Mouse (Mus musculus): ENCODE data around the gene Fbn1. TPM values are rescaled to one million over a fixed set of nuclear protein-coding genes. Genes with fewer than 3 reads are reported as not detected.

Fbn1 gene
- polyA plus RNA-seq (2015; fragmentation: Illumina TruSeq; extraction: RNeasy Lipid Tissue Mini Kit (QIAGEN cat#74804); ENCODE audit: low read depth, low replicate concordance) = 2.2 TPM

DNA sequence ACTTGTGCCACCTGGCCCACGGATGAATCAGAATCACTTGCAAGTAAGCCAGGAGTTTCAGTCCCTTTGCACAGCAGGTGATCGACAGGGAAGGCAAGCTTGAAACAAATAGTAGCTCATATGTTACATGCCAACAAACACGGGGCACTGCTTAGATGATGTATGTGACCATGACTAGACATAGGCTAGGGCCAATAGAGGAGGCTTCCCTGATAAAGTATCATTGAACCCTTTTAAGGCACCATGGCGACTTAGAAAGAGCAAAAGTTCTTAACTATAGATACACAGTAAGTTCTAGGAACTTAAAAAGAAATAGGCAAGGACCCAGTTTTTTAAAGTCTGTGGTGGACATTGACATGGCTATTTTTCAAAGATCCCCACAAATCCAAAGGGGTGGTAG is at the start of gene Fbn1:
Gene Fbn1 (minus strand): TSS at position 101 of the 400 bp plus-strand sequence.

DNA sequence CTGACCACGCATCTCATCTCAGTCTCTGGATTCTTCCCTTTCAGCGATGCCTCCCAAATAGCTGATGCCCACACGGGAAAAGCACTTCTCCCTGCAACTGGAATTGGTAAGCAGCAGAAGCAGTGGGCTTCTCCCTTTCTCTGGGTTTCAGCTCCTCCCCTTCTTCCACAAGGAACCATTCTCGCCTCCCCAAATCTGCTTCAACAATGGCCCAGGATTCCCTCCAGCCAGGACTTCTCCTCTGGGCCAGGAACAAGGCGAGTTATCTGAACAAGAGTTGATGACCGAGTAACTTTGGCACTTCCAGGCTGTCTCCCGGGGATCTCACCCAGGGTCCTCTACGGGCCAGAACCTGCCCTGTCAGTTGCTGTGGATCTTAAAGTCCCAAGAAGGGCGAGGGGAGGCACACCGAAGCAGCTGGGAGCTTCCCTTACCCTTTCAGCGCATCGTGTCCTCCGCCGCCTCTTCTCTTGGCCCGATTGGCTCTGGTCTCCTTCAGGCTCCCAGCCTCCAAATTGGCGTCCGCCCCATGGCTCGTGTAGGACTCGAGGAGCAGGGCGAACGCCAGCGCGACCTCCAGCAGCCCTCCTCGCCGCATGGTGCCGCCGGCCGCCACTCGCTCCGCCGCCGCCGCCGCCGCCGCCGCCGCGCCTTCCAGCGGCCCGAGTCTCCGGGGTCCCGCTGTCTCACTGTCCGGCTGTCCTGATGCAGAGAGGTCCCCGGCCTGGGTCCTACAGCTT is 2.6 kb downstream of the Fbn1 start, which contains the start of gene Gm9913:
Gene Gm9913 (plus strand): TSS at position 84 of the 740 bp plus-strand sequence.

Other genes starting within 250 kb of the Fbn1 start
- not detected for gene Gm9913, start 2.9 kb downstream of the Fbn1 start, polyA plus RNA-seq (2015; fragmentation: Illumina TruSeq; extraction: RNeasy Lipid Tissue Mini Kit (QIAGEN cat#74804); ENCODE audit: low read depth, low replicate concordance)
- gene Cep152, start 117.1 kb upstream of the Fbn1 start, polyA plus RNA-seq (2015; fragmentation: Illumina TruSeq; extraction: RNeasy Lipid Tissue Mini Kit (QIAGEN cat#74804); ENCODE audit: low read depth, low replicate concordance) = 1.4 TPM
- 294 TPM for gene Eid1, start 165.1 kb upstream of the Fbn1 start, polyA plus RNA-seq (2015; fragmentation: Illumina TruSeq; extraction: RNeasy Lipid Tissue Mini Kit (QIAGEN cat#74804); ENCODE audit: low read depth, low replicate concordance)
- gene Shc4, start 216.2 kb upstream of the Fbn1 start, polyA plus RNA-seq (2015; fragmentation: Illumina TruSeq; extraction: RNeasy Lipid Tissue Mini Kit (QIAGEN cat#74804); ENCODE audit: low read depth, low replicate concordance) = 5.4 TPM

Measured in brain, adult 10 weeks (tissue).